Mouse (Mus musculus) gastrocnemius, adult 2 months (tissue): ENCODE measurements around the gene Sstr5. TPM values are rescaled to one million over a fixed set of nuclear protein-coding genes. Genes with fewer than 3 reads are reported as not detected.

Experiments used
- DNase-seq: peaks from one replicate; pipeline ENCODE4 v3.0.0; 2022
- H3K27ac ChIP-seq: fragments of 200-600 bp; 2 replicates; pipeline ENCODE4 v1.8.1; 2022; ENCODE audit warnings: mild to moderate bottlenecking
- H3K4me3 ChIP-seq: fragments of 200-600 bp; 2 replicates; pipeline ENCODE4 v1.8.1; 2022; ENCODE audit warnings: mild to moderate bottlenecking, moderate library complexity
- CTCF ChIP-seq: fragments of 200-600 bp; IDR thresholded peaks from 2 replicates; pipeline ENCODE4 v1.8.1; 2022; ENCODE audit warnings: antibody characterized with exemption, mild to moderate bottlenecking, moderate library complexity
- intact Hi-C: fragments of 180-260 bp; cut with DNase I; formaldehyde crosslinking; loops from one replicate; pipeline ENCODE4 v1.15.1; 2025
- total RNA-seq, 2 experiments: library from RNA; stranded (reverse); gene quantifications; 2 replicates each; pipeline ENCODE4 v1.2.3; 2021

Gene Sstr5
- total RNA-seq, 2 experiments from 2014 or later: not detected

GRCm38 (mm10) chr17:25442889-25443288, 54.2 kb downstream of the Sstr5 start:
- intact Hi-C loops: no loop called here
- no peak overlapping the region for H3K4me3 ChIP-seq
- no peak overlapping the region for H3K27ac ChIP-seq
- no peak for DNase-seq
- TF ChIP-seq CTCF: no peak

GRCm38 (mm10) chr17:25441417-25441816, 55.7 kb downstream of the Sstr5 start:
- intact Hi-C loops: no loop called here
- DNase-seq: no peak
- no peak for TF ChIP-seq CTCF
- Histone ChIP-seq H3K4me3 (no peak overlapping the region), H3K27ac (no peak overlapping the region)

Other genes starting within 250 kb of the Sstr5 start
- under 1 TPM in 1 of 2 experiments, not detected in 1; 0.08 TPM for gene Baiap3, start 240.9 kb downstream of the Sstr5 start, total RNA-seq
- gene Ube2i, start 222.7 kb downstream of the Sstr5 start, total RNA-seq: 10 to 100 TPM; 59.4 to 68.5 TPM
- gene Prss34, start 198.9 kb downstream of the Sstr5 start, total RNA-seq: under 1 TPM; 0.20 to 0.70 TPM
- not detected for gene Prss28, start 188.6 kb downstream of the Sstr5 start, total RNA-seq
- not detected for gene Prss29, start 178.6 kb downstream of the Sstr5 start, total RNA-seq
- 1 to 10 TPM; 1.0 to 2.2 TPM for gene Tpsab1, start 151.7 kb downstream of the Sstr5 start, total RNA-seq
- 1 to 10 TPM; 1.9 to 4.7 TPM for gene Tpsb2, start 131.0 kb downstream of the Sstr5 start, total RNA-seq
- gene Tpsg1, start 128.0 kb downstream of the Sstr5 start, total RNA-seq: under 1 TPM in 1 of 2 experiments, not detected in 1; 0.48 TPM
- 1 to 10 TPM in 1 of 2 experiments, under 1 TPM in 1; 0.94 to 1.7 TPM for gene Cacna1h, start 63.5 kb downstream of the Sstr5 start, total RNA-seq
- not detected for gene Tekt4, start 42.7 kb downstream of the Sstr5 start, total RNA-seq
- gene Sox8, start 73.4 kb upstream of the Sstr5 start, total RNA-seq: 1 to 10 TPM in 1 of 2 experiments, under 1 TPM in 1; 0.92 to 1.1 TPM
- 10 to 100 TPM in 1 of 2 experiments, 1 to 10 TPM in 1; 9.7 to 14.9 TPM for gene Lmf1, start 81.8 kb upstream of the Sstr5 start, total RNA-seq
- not detected for gene Gng13, start 219.9 kb upstream of the Sstr5 start, total RNA-seq
- under 1 TPM; 0.77 to 0.86 TPM for gene Chtf18, start 230.1 kb upstream of the Sstr5 start, total RNA-seq
- 1 to 10 TPM; 3.9 to 4.0 TPM for gene Rpusd1, start 230.4 kb upstream of the Sstr5 start, total RNA-seq
- not detected for gene Mslnl, start 238.8 kb upstream of the Sstr5 start, total RNA-seq